Mouse (Mus musculus): Measurements from ENCODE around the gene Ackr2. TPM values are rescaled to one million over a fixed set of nuclear protein-coding genes. Genes with fewer than 3 reads are reported as not detected.

Ackr2 gene
- polyA plus RNA-seq, 1 experiment, result 46.8 TPM

DNA sequence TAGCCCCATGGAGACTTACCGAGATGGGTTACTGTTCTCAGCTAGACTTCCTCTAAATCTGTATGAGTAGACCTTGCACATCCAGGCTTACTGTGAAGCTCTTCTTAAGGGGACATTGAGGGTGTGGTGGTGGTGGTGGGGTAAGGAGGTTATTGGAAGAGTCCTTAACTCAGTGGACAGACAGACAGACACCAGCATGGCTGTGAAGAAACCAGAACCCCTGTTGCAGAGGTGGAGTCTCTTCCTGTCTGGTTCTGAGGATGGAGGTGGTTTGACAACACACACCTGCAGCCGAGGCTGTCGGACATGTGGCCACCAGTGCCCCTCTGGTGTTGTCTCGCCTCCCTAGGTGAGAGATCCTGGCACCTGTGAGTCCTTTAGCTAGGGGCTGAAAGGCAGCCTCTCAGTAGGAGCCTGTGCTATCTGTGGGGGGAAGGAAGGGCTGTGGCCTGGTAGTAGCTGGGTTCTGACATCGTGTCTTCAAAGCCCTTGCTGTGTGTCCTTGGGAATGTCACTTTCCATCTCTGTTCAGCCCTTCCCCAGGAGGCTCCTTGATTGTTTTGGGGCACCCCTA, 2.2 kb downstream of the Ackr2 start:
- Histone ChIP-seq H3K4me1 (ENCODE audit: control insufficient read depth, insufficient read depth, low read length) (peaks cover 11% of the 10 kb centered on the region), H3K4me3 (replicated peaks; ENCODE audit: extremely low read depth, low read depth, low read length) (peak overlapping the region; percentile 0)
- WGBS, result 68% methylated on average over 5 of the region's 5 CpGs
- DNase-seq, result no peak
- TF ChIP-seq POLR2A (IDR thresholded peaks at IDR 0.05; ENCODE audit: borderline replicate concordance, extremely low read depth, low read depth, low read length), result no peak
- TF ChIP-seq CTCF (IDR thresholded peaks at IDR 0.05; ENCODE audit: insufficient read depth, low read length), result no peak

DNA sequence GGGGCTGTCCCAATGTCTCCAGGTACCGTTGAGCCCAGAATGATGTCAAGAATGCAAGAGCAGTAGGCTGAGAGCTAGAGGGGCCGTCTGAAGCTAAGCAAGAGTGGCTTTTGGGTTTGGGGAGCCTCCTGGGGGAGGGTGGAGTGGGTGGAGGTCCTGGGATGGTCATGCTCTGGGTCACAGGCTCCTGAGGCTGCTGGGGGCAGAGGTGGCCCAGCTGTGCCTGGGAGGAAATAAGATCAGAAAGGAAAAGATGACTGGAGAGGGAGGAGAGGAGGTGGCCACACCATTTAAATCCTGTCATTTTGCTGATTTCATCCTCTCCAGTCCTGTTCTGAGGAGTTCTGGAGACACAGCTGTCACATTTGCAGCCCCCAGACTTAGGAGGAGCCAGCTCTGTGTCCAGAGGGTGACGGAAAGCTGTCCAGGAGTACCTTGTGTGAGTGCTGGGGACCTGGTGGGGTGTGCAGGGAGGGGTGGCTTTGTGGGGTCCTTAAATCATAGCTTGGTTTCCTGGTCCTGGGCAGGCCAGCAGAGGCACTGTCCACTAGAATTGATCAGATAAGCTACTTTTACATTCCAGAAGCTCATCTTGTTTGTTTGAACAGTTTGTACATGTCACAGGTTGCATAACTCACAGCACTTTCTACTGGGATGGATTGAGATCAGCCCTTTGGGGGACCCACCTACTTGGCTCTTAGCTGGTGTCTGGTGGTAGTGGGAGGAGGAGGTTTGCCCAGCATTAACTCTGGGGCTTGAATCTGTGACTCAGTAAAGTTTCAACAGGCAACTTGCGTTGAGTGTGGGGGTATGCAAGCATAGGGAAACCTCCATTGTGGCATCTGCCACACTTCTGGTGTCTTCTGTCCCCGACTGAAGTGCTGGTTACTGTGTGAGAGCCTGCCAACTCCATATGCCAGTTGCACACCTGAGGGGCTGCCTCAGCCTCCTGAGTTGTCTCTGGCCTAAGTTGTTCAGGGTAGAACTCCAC, 3.9 kb downstream of the Ackr2 start:
- TF ChIP-seq CTCF (IDR thresholded peaks at IDR 0.05; ENCODE audit: insufficient read depth, low read length), result no peak
- TF ChIP-seq POLR2A (IDR thresholded peaks at IDR 0.05; ENCODE audit: borderline replicate concordance, extremely low read depth, low read depth, low read length), result no peak
- 68% methylated on average over 5 of the region's 5 CpGs for WGBS
- Histone ChIP-seq H3K4me3 (replicated peaks; ENCODE audit: extremely low read depth, low read depth, low read length) (no peak overlapping the region), H3K4me1 (ENCODE audit: control insufficient read depth, insufficient read depth, low read length) (peaks cover 11% of the 10 kb centered on the region)
- DNase-seq, result no peak

DNA sequence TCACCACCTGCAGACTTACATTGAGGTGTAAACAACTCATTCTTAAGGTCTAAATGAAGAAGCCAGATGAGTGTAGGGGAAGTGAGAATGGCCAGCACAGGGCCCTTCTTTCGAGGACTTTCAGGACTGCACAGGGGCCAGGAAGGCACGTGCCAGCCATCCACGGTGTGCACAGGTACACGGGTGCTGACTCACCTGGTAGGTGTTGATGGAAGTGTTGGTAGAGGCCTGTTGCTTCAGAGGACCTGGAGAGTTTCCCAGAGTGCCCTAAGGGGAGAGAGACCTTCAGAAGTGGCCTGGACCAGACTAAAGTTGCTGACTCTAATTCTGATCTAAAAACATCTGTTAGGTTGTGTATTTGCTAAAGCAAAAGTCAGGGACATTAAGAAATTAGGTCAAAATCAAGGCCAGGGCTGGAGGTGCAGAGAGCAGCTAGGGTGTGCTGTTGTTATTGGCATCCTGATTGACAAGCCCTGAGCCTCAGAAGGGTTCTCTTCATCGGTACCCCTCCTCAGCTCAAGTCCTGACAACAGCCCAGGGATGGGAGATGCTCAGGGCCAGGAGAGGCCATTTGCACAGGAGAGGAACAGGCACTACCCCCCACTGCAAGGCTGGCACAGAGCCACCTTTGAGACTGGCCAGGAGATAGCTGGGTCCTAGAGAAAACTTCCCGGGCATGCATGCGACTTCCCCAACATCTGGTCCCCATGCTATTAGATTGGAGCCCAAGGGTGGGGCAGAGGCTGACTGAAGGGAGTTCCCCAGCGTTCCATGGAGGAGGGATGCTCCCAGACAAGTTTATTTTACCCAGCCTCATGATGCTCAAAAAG, 5.5 kb downstream of the Ackr2 start:
- Histone ChIP-seq H3K4me3 (replicated peaks; ENCODE audit: extremely low read depth, low read depth, low read length) (no peak overlapping the region), H3K4me1 (ENCODE audit: control insufficient read depth, insufficient read depth, low read length) (peaks cover 8% of the 10 kb centered on the region)
- TF ChIP-seq POLR2A (IDR thresholded peaks at IDR 0.05; ENCODE audit: borderline replicate concordance, extremely low read depth, low read depth, low read length), result no peak
- TF ChIP-seq CTCF (IDR thresholded peaks at IDR 0.05; ENCODE audit: insufficient read depth, low read length), result no peak
- WGBS, result 53% methylated on average over 8 of the region's 8 CpGs
- DNase-seq, result no peak

DNA sequence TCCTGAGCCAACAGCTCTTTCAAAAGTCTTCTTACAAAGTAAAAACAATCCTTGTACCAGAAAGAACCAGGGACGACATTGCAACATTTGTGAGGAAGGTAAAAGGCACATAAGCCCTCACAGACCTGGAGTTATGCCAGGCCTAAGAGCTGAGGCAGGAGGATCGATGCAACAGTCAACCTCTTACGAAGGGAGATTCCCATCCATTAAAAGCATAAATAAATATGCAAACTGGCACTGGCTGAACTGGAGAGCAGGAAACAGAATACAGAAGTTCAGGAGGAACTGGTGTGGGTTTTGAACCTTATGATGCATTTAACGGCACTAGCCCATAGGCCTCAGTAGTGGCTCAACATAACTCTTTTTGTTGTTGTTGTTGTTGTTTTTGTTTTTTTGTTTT, 6.2 kb downstream of the Ackr2 start:
- no peak for DNase-seq
- WGBS, result 50% methylated on average over 4 of the region's 4 CpGs
- peaks cover 8% of the 10 kb centered on the region for H3K4me1 ChIP-seq (ENCODE audit: control insufficient read depth, insufficient read depth, low read length)
- no peak overlapping the region for H3K4me3 ChIP-seq (replicated peaks; ENCODE audit: extremely low read depth, low read depth, low read length)
- TF ChIP-seq CTCF (IDR thresholded peaks at IDR 0.05; ENCODE audit: insufficient read depth, low read length) (no peak), POLR2A (IDR thresholded peaks at IDR 0.05; ENCODE audit: borderline replicate concordance, extremely low read depth, low read depth, low read length) (no peak)

DNA sequence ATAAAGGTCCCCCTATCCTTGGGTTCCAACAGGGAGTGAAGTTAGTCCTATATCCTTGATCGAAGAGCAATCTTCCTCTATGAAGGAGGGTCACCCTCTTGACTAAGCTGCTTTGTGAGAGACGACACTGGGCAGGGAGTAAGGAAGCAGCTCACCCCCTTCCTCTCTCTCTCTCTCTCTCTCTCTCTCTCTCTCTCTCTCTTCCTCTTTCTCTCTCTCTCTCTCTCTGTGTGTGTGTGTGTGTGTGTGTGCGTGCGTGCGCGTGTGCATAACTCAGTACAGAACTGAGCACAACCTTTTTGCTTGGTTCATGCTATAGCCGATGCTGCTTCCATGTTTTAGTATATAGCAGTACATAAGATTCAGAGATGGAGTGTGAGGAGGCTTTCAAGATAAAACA, 6.8 kb downstream of the Ackr2 start:
- DNase-seq, result no peak
- H3K4me3 ChIP-seq (replicated peaks; ENCODE audit: extremely low read depth, low read depth, low read length), result no peak overlapping the region
- TF ChIP-seq POLR2A (IDR thresholded peaks at IDR 0.05; ENCODE audit: borderline replicate concordance, extremely low read depth, low read depth, low read length) (no peak), CTCF (IDR thresholded peaks at IDR 0.05; ENCODE audit: insufficient read depth, low read length) (no peak)
- peaks cover 8% of the 10 kb centered on the region for H3K4me1 ChIP-seq (ENCODE audit: control insufficient read depth, insufficient read depth, low read length)
- WGBS, result 77% methylated on average over 7 of the region's 7 CpGs

DNA sequence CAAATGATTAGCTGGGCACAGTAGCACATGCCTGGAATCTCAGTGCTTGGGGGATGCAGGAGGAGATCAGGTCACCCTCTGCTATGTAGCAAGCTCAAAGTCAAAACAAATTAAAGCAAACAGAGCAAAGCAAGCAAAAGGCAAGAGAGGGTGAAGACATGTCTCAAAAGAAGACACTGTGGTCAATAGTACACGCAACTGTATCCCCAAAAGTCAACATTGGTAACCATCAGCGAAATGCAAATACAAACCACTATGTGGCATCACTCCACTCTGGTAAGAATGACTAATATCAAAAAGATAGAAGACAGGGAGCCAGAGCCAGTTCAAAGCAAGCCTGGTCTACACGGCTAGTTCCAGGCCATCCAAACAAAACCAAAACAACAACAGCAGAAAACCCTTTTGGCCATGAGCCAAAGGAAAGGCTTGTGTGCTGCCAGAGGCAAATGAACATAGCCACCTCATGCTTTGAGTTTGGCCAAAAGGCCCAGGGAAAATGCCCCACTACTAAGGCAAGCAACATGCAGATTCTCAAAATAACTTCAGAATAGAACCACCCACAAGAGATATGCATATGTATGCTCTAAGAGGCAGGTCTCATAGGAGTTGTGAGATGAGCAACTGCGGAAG, 7.5 kb downstream of the Ackr2 start:
- Histone ChIP-seq H3K4me3 (replicated peaks; ENCODE audit: extremely low read depth, low read depth, low read length) (no peak overlapping the region), H3K4me1 (ENCODE audit: control insufficient read depth, insufficient read depth, low read length) (peaks cover 8% of the 10 kb centered on the region)
- no peak for TF ChIP-seq POLR2A (IDR thresholded peaks at IDR 0.05; ENCODE audit: borderline replicate concordance, extremely low read depth, low read depth, low read length)
- no peak for TF ChIP-seq CTCF (IDR thresholded peaks at IDR 0.05; ENCODE audit: insufficient read depth, low read length)
- WGBS, result 74% methylated on average over 4 of the region's 4 CpGs
- DNase-seq, result no peak

DNA sequence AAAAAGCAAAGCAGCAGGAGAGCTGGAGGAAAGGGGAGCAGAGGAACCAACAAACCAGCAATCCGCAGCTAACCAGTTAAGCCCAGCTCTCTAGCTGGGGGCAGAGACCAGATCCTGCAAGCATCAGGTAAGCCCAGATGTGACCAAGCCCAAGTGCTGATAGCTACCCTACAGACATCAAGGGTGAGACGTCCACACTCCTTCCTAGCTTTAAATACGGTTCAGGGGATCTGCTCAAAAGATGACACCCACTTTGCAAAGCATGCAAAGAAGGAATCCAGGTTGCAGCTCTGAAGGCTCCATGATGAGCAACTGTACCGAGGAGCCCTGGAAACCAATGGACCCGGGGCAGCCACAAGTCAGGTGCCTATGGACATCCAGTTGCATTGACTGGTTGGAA, 8.3 kb downstream of the Ackr2 start:
- DNase-seq, result no peak
- H3K4me3 ChIP-seq (replicated peaks; ENCODE audit: extremely low read depth, low read depth, low read length), result no peak overlapping the region
- 79% methylated on average over 5 of the region's 5 CpGs for WGBS
- peaks cover 8% of the 10 kb centered on the region for H3K4me1 ChIP-seq (ENCODE audit: control insufficient read depth, insufficient read depth, low read length)
- TF ChIP-seq CTCF (IDR thresholded peaks at IDR 0.05; ENCODE audit: insufficient read depth, low read length), result no peak
- no peak for TF ChIP-seq POLR2A (IDR thresholded peaks at IDR 0.05; ENCODE audit: borderline replicate concordance, extremely low read depth, low read depth, low read length)

DNA sequence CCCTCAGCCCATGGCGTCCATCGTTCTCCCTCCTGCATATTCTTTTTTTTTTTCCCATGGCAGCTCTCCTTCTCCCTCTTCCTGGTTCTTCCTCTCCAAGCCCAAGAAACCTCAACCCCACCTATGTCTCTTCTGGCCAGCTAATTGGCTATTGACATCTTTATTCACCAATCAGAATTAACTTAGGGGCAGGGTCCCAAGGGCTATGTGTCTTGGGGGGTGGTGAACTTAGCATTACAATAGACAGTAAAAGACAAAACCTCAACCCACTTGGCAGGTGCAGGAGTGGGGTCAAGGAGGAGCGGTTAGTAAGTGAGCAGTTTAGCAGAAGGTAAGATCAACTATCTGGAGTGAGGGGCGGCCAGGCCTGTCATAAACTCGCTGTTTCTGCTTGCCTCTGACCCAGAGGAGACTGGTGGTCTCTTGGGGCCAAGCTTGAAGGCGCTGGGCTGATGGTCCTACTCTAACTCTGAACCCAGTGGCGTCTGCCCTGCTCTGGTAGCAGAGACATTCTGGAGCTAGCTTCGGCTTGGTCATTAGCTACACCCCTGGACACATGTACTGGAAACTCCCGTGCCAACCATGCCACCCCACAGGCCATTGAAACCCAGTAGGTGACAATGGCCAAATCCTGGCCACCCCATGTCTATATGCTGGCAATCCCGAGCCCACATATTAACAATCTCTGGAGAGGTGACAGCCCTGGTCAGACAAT, 9.4 kb downstream of the Ackr2 start:
- peaks cover 8% of the 10 kb centered on the region for H3K4me1 ChIP-seq (ENCODE audit: control insufficient read depth, insufficient read depth, low read length)
- no peak overlapping the region for H3K4me3 ChIP-seq (replicated peaks; ENCODE audit: extremely low read depth, low read depth, low read length)
- no peak for DNase-seq
- TF ChIP-seq POLR2A (IDR thresholded peaks at IDR 0.05; ENCODE audit: borderline replicate concordance, extremely low read depth, low read depth, low read length) (no peak), CTCF (IDR thresholded peaks at IDR 0.05; ENCODE audit: insufficient read depth, low read length) (no peak)
- WGBS, result 76% methylated on average over 10 of the region's 10 CpGs

Data from lung, adult 2 months (tissue).